Mouse (Mus musculus): ENCODE results near the gene Resp18.

Gene Resp18

GRCm38 (mm10) chr1:75264091-75264880 is 13.9 kb downstream of the Resp18 start, which contains the start of gene Ptprn:
TSS of gene Ptprn (minus strand) at chr1:75264502.
- DNase-seq: no peak

GRCm38 (mm10) chr1:75262969-75263951 is 15.0 kb downstream of the Resp18 start:
- DNase-seq: peak in 1 of 2 experiments; percentile 52

- no peak for DNase-seq
These were observed 16.9 kb downstream of the Resp18 start for GRCm38 (mm10) chr1:75261278-75261677.

- no peak for DNase-seq
These were observed 22.6 kb downstream of the Resp18 start for GRCm38 (mm10) chr1:75255516-75256046.

GRCm38 (mm10) chr1:75254625-75255013 is 23.6 kb downstream of the Resp18 start:
- DNase-seq: no peak

GRCm38 (mm10) chr1:75253849-75254624 is 24.2 kb downstream of the Resp18 start:
- peak; percentile 65 to 90 for DNase-seq

- DNase-seq: no peak
These were observed 25.2 kb downstream of the Resp18 start for GRCm38 (mm10) chr1:75253029-75253428.

- DNase-seq: no peak
These were observed 25.9 kb downstream of the Resp18 start for GRCm38 (mm10) chr1:75252308-75252707.

GRCm38 (mm10) chr1:75251112-75251970 is 26.9 kb downstream of the Resp18 start:
- DNase-seq: peak; percentile 88 to 93

- DNase-seq: no peak
These were observed 27.7 kb downstream of the Resp18 start for GRCm38 (mm10) chr1:75250498-75250897.

GRCm38 (mm10) chr1:75248041-75248772 is 30.0 kb downstream of the Resp18 start:
- no peak for DNase-seq

GRCm38 (mm10) chr1:75247071-75247930 is 30.9 kb downstream of the Resp18 start:
- no peak for DNase-seq

GRCm38 (mm10) chr1:75244836-75245235 is 33.4 kb downstream of the Resp18 start:
- peak; percentile 50 to 61 for DNase-seq

GRCm38 (mm10) chr1:75244175-75244826 is 33.9 kb downstream of the Resp18 start:
- DNase-seq: no peak

GRCm38 (mm10) chr1:75243411-75243810 is 34.8 kb downstream of the Resp18 start:
- DNase-seq: no peak

GRCm38 (mm10) chr1:75239591-75239990 is 38.6 kb downstream of the Resp18 start:
- DNase-seq: no peak

GRCm38 (mm10) chr1:75236117-75237050 is 41.8 kb downstream of the Resp18 start, which contains the start of gene Dnajb2:
TSS of gene Dnajb2 (plus strand) at chr1:75236406.
- DNase-seq: peak; percentile 90 to 94

- DNase-seq: peak; percentile 69 to 75
These were observed 43.6 kb downstream of the Resp18 start for GRCm38 (mm10) chr1:75234606-75235005.

Measured in kidney, adult 8-10 months (tissue).